ENCODE assay signal across 25 mouse cellular contexts in the genomic region with DNA sequence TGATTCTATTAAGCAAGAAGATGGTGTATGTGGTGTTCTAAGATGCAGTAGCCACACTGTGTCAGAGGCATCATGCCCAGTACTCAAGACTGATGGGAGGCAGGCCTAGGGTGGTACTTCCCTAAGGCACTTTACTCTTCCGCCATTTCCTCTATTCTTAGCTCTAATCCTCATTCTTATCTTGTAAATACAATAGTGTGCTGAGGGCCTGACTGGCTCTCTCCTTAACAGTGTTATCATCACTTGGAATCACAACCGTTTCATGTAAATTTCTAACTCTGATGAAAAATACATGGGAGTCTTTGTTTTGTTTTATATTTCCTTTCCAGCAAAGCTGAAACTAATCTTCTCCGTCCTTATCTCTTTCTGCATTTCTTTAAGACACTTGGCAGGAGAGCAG.
"Had no signal": no experiment of that assay in that cellular context is flagged by ENCODE, and none has a peak within 500 bp of the region (broad histone marks: within the 10 kb centered on the region; RNA-seq: fewer than 3 reads in every experiment).

No protein-coding gene starts in this region.

- H3K36me3 ChIP-seq: heart, embryonic 10.5 days; heart, embryonic 13.5 days; hindbrain, embryonic 13.5 days; hindbrain, embryonic 15.5 days; kidney, embryonic 15.5 days; limb, embryonic 13.5 days; limb, embryonic 15.5 days; liver, embryonic 12.5 days had no signal

- H3K4me2 ChIP-seq: heart, embryonic 13.5 days; hindbrain, embryonic 13.5 days; hindbrain, embryonic 15.5 days; kidney, embryonic 15.5 days; limb, embryonic 13.5 days; limb, embryonic 15.5 days; liver, embryonic 12.5 days had no signal

- DNase-seq: gastrocnemius, adult 2 months; gastrocnemius, postnatal 10 days; gastrocnemius, postnatal 25 days; heart, adult 18-20 months; heart, postnatal 10 days; kidney, adult 11 months; kidney, adult 2 months; kidney, adult 9 months; kidney, postnatal 14 days; kidney, postnatal 36 days; layer of hippocampus, adult 9-11 months; layer of hippocampus, postnatal 36 days; left cerebral cortex, postnatal 4 days had no signal

- H3K9ac ChIP-seq: heart, embryonic 13.5 days; hindbrain, embryonic 13.5 days; hindbrain, embryonic 15.5 days; kidney, embryonic 15.5 days; limb, embryonic 13.5 days; limb, embryonic 15.5 days; liver, embryonic 12.5 days; liver, embryonic 14.5 days had no signal

- H3K27me3 ChIP-seq: heart, embryonic 13.5 days; hindbrain, embryonic 13.5 days; hindbrain, embryonic 15.5 days; kidney, embryonic 15.5 days; limb, embryonic 13.5 days; limb, embryonic 15.5 days; liver, embryonic 12.5 days had no signal

- ATAC-seq: hindbrain, postnatal 0 days; intestine, embryonic 16.5 days; liver, embryonic 12.5 days had no signal

- H3K9me3 ChIP-seq: heart, embryonic 10.5 days; heart, embryonic 13.5 days; hindbrain, embryonic 13.5 days; hindbrain, embryonic 15.5 days; kidney, embryonic 15.5 days; limb, embryonic 13.5 days; limb, embryonic 15.5 days; liver, embryonic 12.5 days had no signal

- H3K4me3 ChIP-seq: gastrocnemius, adult 2 months; heart, embryonic 10.5 days; heart, embryonic 13.5 days; hindbrain, embryonic 13.5 days; hindbrain, embryonic 15.5 days; kidney, embryonic 15.5 days; limb, embryonic 13.5 days; limb, embryonic 15.5 days; liver, embryonic 12.5 days had no signal

- H3K4me1 ChIP-seq: heart, embryonic 10.5 days; hindbrain, embryonic 13.5 days; hindbrain, embryonic 15.5 days; kidney, embryonic 15.5 days; limb, embryonic 13.5 days; limb, embryonic 15.5 days; liver, embryonic 12.5 days had no signal

- H3K27ac ChIP-seq: gastrocnemius, adult 2 months; heart, embryonic 10.5 days; heart, embryonic 13.5 days; hindbrain, embryonic 15.5 days; hindbrain, postnatal 0 days; kidney, embryonic 15.5 days; kidney, postnatal 0 days; limb, embryonic 13.5 days; limb, embryonic 15.5 days; liver, embryonic 12.5 days; liver, embryonic 14.5 days had no signal
